Mouse (Mus musculus) ES-Bruce4 (cell line): Measurements from ENCODE around the gene Grin3b. TPM values are rescaled to one million over a fixed set of nuclear protein-coding genes. Genes with fewer than 3 reads are reported as not detected.

Experiments
- H3K27ac ChIP-seq: 2 replicates; pipeline ENCODE4 v1.5.1; 2012; ENCODE audit warnings: low read length, inconsistent platforms; ENCODE audit not compliant: insufficient read depth
- H3K27me3 ChIP-seq: 2 replicates; pipeline ENCODE4 v1.6.1; 2012; ENCODE audit warnings: mild to moderate bottlenecking, low read length, inconsistent platforms; ENCODE audit not compliant: control insufficient read depth, poor library complexity, insufficient read depth, severe bottlenecking
- H3K36me3 ChIP-seq: 2 replicates; pipeline ENCODE4 v1.6.1; 2012; ENCODE audit warnings: inconsistent platforms, mild to moderate bottlenecking, low read length, moderate library complexity; ENCODE audit not compliant: control insufficient read depth, poor library complexity, insufficient read depth, severe bottlenecking
- H3K4me1 ChIP-seq: one replicate; pipeline ENCODE4 v1.8.1; 2011; ENCODE audit warnings: low read length; ENCODE audit not compliant: control insufficient read depth, insufficient read depth
- H3K4me3 ChIP-seq: 2 replicates; pipeline ENCODE4 v1.5.1; 2011; ENCODE audit warnings: low read depth, mild to moderate bottlenecking, low read length
- H3K9ac ChIP-seq: 2 replicates; pipeline ENCODE4 v1.6.1; 2012; ENCODE audit warnings: low read depth, mild to moderate bottlenecking, inconsistent platforms; ENCODE audit not compliant: poor library complexity, severe bottlenecking
- H3K9me3 ChIP-seq: replicated peaks from 2 replicates; pipeline ENCODE4 v1.6.1; 2012; ENCODE audit warnings: mild to moderate bottlenecking, low read length, inconsistent platforms; ENCODE audit not compliant: control insufficient read depth, poor library complexity, insufficient read depth, severe bottlenecking
- CTCF ChIP-seq: IDR thresholded peaks from one replicate; pipeline ENCODE4 v1.8.1; 2011; ENCODE audit warnings: low read depth, low read length
- EP300 ChIP-seq: IDR thresholded peaks from 2 replicates; pipeline ENCODE4 v1.6.1; 2011; ENCODE audit warnings: low read depth, low read length; ENCODE audit not compliant: insufficient read depth
- POLR2A ChIP-seq: IDR thresholded peaks from one replicate; pipeline ENCODE4 v1.8.1; 2011; ENCODE audit warnings: low read length; ENCODE audit not compliant: insufficient read depth
- polyA plus RNA-seq: library from polyadenylated mRNA; stranded (reverse); fragments of >200 nt; gene quantifications from 2 replicates; pipeline ENCODE4 v1.2.4, GENCODE M21; 2011; ENCODE audit warnings: low read depth; ENCODE audit not compliant: missing spikeins, insufficient read depth, insufficient read length

Gene Grin3b
- polyA plus RNA-seq, 1 experiment: not detected

DNA sequence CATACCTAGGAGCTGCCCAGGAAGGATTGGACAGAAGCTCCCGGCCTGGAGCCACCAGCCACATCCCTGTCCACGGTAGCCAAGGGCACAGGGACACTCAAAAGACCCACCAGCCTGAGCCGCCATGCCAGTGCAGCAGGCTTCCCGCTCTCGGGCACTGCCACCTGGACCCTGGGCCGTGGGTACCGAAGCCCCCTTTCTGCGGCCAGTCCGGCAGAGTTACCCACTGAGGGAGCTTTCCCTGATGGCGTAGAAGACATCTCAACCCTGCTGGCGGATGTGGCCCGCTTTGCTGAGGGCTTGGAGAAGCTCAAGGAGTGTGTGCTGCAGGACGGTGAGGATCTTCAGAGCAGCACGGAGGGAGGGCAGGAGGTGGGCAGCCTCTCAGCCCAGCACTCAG is 47.3 kb downstream of the Grin3b start:
- TF ChIP-seq CTCF: no peak
- TF ChIP-seq POLR2A: no peak
- no peak for TF ChIP-seq EP300
- Histone ChIP-seq H3K9me3 (no peaks in the 10 kb centered on the region), H3K4me1 (peaks cover 8% of the 10 kb centered on the region), H3K27me3 (no peaks in the 10 kb centered on the region), H3K36me3 (no peaks in the 10 kb centered on the region), H3K4me3 (no peak overlapping the region), H3K9ac (no peak overlapping the region), H3K27ac (no peak overlapping the region)

DNA sequence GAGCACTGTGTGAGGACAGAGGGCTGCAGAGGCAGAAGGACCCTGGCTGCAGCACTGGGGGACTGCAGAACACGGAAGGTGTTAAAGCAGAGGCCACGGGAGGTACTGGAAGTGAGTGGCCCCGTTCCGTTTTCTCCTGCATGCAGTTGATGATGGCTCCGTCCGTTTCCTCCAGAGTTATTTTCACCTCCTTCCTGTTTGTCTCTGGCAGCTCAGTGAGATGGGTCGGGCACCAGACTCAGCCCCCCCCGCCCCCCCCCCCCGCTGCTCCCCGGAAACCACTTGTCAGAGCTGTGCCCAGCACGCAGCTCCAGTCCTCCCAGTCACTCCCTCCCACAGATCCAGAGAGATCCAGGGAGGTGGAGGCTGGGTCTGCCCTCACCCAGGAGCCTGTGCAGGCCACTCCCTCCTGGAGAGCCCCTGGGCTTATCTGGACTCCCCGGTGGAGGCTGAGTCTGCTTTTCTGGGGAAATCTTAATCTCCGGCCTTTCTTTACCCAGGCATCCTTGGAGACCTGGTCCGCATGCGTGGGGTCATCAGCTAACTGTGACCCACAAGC is 48.3 kb downstream of the Grin3b start:
- no peak for TF ChIP-seq POLR2A
- no peak for TF ChIP-seq CTCF
- no peak for TF ChIP-seq EP300
- Histone ChIP-seq H3K4me1 (peaks cover 4% of the 10 kb centered on the region), H3K9me3 (no peaks in the 10 kb centered on the region), H3K36me3 (no peaks in the 10 kb centered on the region), H3K4me3 (no peak overlapping the region), H3K9ac (no peak overlapping the region), H3K27ac (no peak overlapping the region), H3K27me3 (no peaks in the 10 kb centered on the region)

DNA sequence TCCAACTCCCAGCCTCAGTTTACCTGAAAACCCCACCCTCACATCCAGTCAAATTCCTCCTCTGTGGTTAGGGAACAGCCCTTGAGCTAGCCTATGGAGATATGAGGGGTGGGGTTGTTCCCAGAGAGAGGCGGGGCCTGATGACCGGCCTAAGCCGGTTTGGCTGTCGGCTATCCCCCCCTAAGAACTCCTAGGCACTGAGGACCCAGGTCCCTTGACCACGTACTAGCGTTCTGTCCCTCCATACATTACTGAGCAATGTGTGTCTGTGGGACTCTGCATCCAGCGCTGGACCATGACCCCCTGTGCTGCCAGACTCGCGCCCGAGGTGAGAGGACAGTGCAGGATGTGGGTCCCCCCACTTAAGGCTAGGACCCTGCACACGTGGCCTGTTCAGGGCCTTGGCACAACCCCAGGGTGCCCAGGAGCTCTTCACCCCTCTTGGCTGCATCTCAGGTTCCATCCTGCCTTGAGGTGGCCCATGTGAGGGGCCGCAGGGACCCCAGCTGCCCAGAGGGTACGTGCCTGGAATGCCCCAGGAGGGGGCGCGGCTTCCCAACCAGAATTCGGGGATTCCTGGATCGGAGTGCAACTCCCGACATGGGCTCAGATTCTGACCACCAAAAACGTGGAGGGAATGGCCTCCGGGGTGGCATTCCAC is 49.1 kb downstream of the Grin3b start:
- H3K4me1 ChIP-seq: peaks cover 4% of the 10 kb centered on the region
- no peaks in the 10 kb centered on the region for H3K9me3 ChIP-seq
- H3K4me3 ChIP-seq: peak overlapping the region; percentile 54
- no peak overlapping the region for H3K9ac ChIP-seq
- H3K27me3 ChIP-seq: no peaks in the 10 kb centered on the region
- no peaks in the 10 kb centered on the region for H3K36me3 ChIP-seq
- H3K27ac ChIP-seq: no peak overlapping the region
- TF ChIP-seq EP300: no peak
- no peak for TF ChIP-seq POLR2A
- no peak for TF ChIP-seq CTCF

DNA sequence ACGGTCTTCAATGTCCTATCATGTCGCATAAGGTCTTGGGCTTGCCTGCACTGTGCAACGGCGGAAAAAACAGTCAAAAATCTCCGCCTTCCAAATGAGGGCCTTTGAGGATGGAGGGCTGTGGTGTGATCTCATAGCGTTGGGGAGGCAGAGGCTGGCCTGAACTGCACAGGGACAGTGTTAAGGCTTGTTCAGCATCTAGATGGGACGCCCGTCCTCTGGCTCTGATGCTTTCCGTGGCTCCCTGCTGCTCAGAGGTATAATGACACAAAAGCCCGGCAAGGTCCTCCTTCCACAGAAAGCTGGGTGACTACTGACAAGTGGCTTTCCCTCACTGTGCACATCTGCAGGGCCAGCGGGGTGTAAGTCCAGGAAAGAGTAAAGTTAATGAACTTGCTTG is 49.7 kb downstream of the Grin3b start:
- H3K9ac ChIP-seq: no peak overlapping the region
- peak overlapping the region; percentile 54 for H3K4me3 ChIP-seq
- no peak overlapping the region for H3K27ac ChIP-seq
- TF ChIP-seq EP300 (no peak), POLR2A (no peak), CTCF (no peak)
- no peaks in the 10 kb centered on the region for H3K36me3 ChIP-seq
- H3K4me1 ChIP-seq: peaks cover 4% of the 10 kb centered on the region
- H3K27me3 ChIP-seq: no peaks in the 10 kb centered on the region
- no peaks in the 10 kb centered on the region for H3K9me3 ChIP-seq

DNA sequence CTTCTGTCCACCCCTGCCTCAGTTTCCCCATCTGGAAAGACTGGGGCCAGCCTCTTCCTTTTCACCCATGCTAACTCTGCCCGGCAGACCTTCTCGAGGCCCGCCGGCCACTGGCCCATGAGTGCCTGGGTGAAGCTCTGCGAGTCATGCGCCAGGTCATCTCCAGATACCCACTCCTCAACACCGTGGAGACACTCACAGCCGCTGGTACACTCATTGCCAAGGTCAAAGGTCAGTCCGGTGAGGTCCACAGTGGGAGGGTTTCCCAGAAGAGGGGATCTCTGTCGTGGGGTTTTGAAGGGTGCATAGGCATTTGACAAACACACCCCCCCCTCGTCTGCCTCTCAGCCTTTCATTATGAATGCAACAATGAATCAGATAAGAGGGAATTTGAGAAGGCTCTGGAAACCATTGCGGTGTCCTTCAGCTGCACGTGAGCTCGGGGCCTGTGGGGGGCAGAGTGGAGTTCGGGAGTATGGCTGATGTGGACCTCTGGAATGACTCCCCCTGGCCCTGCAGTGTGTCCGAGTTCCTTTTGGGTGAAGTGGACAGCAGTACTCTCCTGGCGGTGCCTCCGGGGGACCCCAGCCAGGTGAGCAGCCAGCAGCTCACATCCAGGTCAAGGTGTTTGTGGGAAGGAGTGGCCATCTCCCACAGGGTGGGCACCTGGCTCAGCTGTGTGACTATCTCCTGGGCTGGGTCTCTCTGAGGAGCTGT is 50.2 kb downstream of the Grin3b start:
- Histone ChIP-seq H3K4me1 (peaks cover 10% of the 10 kb centered on the region), H3K36me3 (no peaks in the 10 kb centered on the region), H3K27me3 (no peaks in the 10 kb centered on the region), H3K9ac (no peak overlapping the region), H3K9me3 (no peaks in the 10 kb centered on the region), H3K4me3 (no peak overlapping the region), H3K27ac (no peak overlapping the region)
- TF ChIP-seq POLR2A: no peak
- TF ChIP-seq CTCF: no peak

DNA sequence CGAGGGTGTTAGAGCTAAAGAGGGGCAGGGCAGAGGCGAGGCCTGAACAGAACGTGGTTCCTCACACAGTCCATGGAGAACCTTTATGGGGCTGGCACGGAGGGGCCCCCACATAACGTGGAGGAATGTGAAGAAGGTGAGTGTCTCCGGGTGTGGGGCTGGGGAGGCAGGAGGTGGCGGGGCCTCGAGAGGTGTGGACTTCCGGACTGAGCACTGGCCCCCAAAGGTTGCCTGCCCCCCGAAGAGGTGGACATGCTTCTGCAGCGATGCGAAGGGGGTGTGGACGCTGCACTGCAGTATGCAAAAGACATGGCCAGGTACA is 50.8 kb downstream of the Grin3b start:
- no peak overlapping the region for H3K4me3 ChIP-seq
- peaks cover 11% of the 10 kb centered on the region for H3K4me1 ChIP-seq
- TF ChIP-seq EP300 (no peak), CTCF (no peak), POLR2A (no peak)

More for the DNA sequence above, 50.8 kb downstream of the Grin3b start:
- Histone ChIP-seq H3K27me3 (no peaks in the 10 kb centered on the region), H3K9me3 (no peaks in the 10 kb centered on the region), H3K27ac (no peak overlapping the region), H3K36me3 (no peaks in the 10 kb centered on the region), H3K9ac (no peak overlapping the region)
